Mouse (Mus musculus) limb, embryonic 12.5 days (tissue): ENCODE measurements at regions not wholly inside any gene's neighbourhood (a gene's known extent, or its start where the extent isn't known, plus 50 kb on each side); places are given as distances from the start of the nearest gene placed in this dataset.

ENCODE experiments used
- ATAC-seq: fragments of 200-750 bp; cut with Nextera tagmentation; 2 replicates; pipeline ENCODE4 v1.8.0; 2017; ENCODE audit warnings: low read depth, moderate TSS enrichment; ENCODE audit not compliant: insufficient number of reproducible peaks, insufficient read depth, low FRiP score, low TSS enrichment
- H3K27ac ChIP-seq: fragments of 300-500 bp; sonication (generic); 2 replicates; pipeline ENCODE4 v1.5.1; 2016; ENCODE audit warnings: mild to moderate bottlenecking, moderate library complexity
- H3K27me3 ChIP-seq: fragments of 300-500 bp; sonication (generic); 2 replicates; pipeline ENCODE4 v1.6.1; 2016; ENCODE audit warnings: mild to moderate bottlenecking, moderate library complexity
- H3K36me3 ChIP-seq: fragments of 300-500 bp; sonication (generic); 2 replicates; pipeline ENCODE4 v1.6.1; 2016; ENCODE audit warnings: mild to moderate bottlenecking, moderate library complexity
- H3K4me1 ChIP-seq: fragments of 300-500 bp; sonication (generic); replicated peaks from 2 replicates; pipeline ENCODE4 v1.6.1; 2016
- H3K4me2 ChIP-seq: fragments of 300-500 bp; sonication (generic); 2 replicates; pipeline ENCODE4 v1.6.1; 2016; ENCODE audit warnings: mild to moderate bottlenecking, moderate library complexity
- H3K4me3 ChIP-seq: fragments of 300-500 bp; sonication (generic); replicated peaks from 2 replicates; pipeline ENCODE4 v1.5.1; 2016; ENCODE audit warnings: mild to moderate bottlenecking
- H3K9ac ChIP-seq: fragments of 300-500 bp; sonication (generic); replicated peaks from 2 replicates; pipeline ENCODE4 v1.6.1; 2016; ENCODE audit warnings: mild to moderate bottlenecking, moderate library complexity
- H3K9me3 ChIP-seq: fragments of 300-500 bp; sonication (generic); 2 replicates; pipeline ENCODE4 v1.6.1; 2016; ENCODE audit warnings: mild to moderate bottlenecking, moderate library complexity
- WGBS: fragments of 180-500 bp; shearing (Covaris S2); methylation state at CpG from one replicate; pipeline ENCODE4 v1.1.7; 2016; 5-methylcytosine and 5-hydroxymethylcytosine counted together

DNA sequence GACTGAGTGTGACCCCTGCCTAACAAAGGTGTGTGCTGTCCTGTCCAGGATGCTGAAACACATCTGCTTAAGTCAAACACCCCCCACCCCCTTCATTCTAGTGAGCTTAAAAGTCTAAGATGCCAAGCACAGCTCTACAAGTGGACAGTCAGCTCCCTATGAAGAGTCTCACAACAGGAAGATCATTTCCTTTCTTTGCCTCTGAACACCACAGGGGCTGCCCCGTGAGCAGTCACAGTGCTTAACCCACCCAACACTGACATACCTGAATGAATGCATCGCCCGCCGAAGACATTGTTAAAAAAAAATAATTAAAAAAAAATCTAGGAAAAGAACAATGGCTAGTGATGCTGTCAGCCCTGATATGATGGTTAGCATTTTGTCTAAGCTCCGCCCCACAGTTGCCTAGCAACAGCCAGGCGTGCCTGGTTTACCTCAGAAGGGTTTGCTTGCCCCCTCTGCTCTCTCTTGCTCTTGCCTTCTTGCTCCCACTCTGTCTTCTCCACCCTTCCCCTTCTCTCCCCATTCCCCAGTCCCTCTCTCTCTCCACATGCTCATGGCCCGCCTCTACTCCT, 187.7 kb downstream of the Ly86 start:
- Histone ChIP-seq H3K36me3 (no peaks in the 10 kb centered on the region), H3K9ac (no peak overlapping the region), H3K4me3 (no peak overlapping the region), H3K4me2 (no peak overlapping the region), H3K27me3 (no peaks in the 10 kb centered on the region), H3K9me3 (no peaks in the 10 kb centered on the region), H3K27ac (no peak overlapping the region), H3K4me1 (peaks cover 18% of the 10 kb centered on the region)
- no peak for ATAC-seq
- WGBS: 77% methylated on average over 7 of the region's 7 CpGs

GRCm38 (mm10) chr13:37533851-37534250, 188.8 kb downstream of the Ly86 start:
- Histone ChIP-seq H3K4me3 (no peak overlapping the region), H3K9me3 (no peaks in the 10 kb centered on the region), H3K27ac (no peak overlapping the region), H3K4me1 (peaks cover 8% of the 10 kb centered on the region), H3K27me3 (no peaks in the 10 kb centered on the region), H3K4me2 (no peak overlapping the region), H3K9ac (no peak overlapping the region), H3K36me3 (no peaks in the 10 kb centered on the region)
- ATAC-seq: no peak
- WGBS: 73% methylated on average over 4 of the region's 4 CpGs

GRCm38 (mm10) chr13:37537330-37537729, 192.3 kb downstream of the Ly86 start:
- Histone ChIP-seq H3K4me3 (no peak overlapping the region), H3K27ac (no peak overlapping the region), H3K9me3 (no peaks in the 10 kb centered on the region), H3K27me3 (no peaks in the 10 kb centered on the region), H3K4me2 (no peak overlapping the region), H3K36me3 (no peaks in the 10 kb centered on the region), H3K9ac (no peak overlapping the region), H3K4me1 (peaks cover 13% of the 10 kb centered on the region)
- no peak for ATAC-seq
- 73% methylated on average over 6 of the region's 6 CpGs for WGBS

GRCm38 (mm10) chr13:37537793-37538192, 192.8 kb downstream of the Ly86 start:
- ATAC-seq: no peak
- H3K9me3 ChIP-seq: no peaks in the 10 kb centered on the region
- H3K4me1 ChIP-seq: peaks cover 13% of the 10 kb centered on the region
- H3K27ac ChIP-seq: no peak overlapping the region
- no peak overlapping the region for H3K9ac ChIP-seq
- H3K4me2 ChIP-seq: no peak overlapping the region
- H3K4me3 ChIP-seq: no peak overlapping the region
- 67% methylated on average over 6 of the region's 6 CpGs for WGBS
- H3K36me3 ChIP-seq: no peaks in the 10 kb centered on the region
- H3K27me3 ChIP-seq: no peaks in the 10 kb centered on the region

- H3K27me3 ChIP-seq: no peaks in the 10 kb centered on the region
- H3K9me3 ChIP-seq: no peaks in the 10 kb centered on the region
- H3K4me3 ChIP-seq: no peak overlapping the region
- H3K27ac ChIP-seq: no peak overlapping the region
- peak overlapping the region; percentile 26; the same call in 1 of the 2 replicates for H3K4me2 ChIP-seq
- WGBS: 13% methylated on average over 3 of the region's 5 CpGs
- H3K36me3 ChIP-seq: no peaks in the 10 kb centered on the region
- peaks cover 13% of the 10 kb centered on the region for H3K4me1 ChIP-seq
- ATAC-seq: no peak; the same call in 1 of the 2 replicates
- H3K9ac ChIP-seq: 0 out of 2 replicates have a peak overlapping the region, but pooled peaks have one; percentile 2
Observed at GRCm38 (mm10) chr13:37540980-37541531, 196.0 kb downstream of the Ly86 start.

- H3K4me3 ChIP-seq: no peak overlapping the region
- H3K36me3 ChIP-seq: no peaks in the 10 kb centered on the region
- H3K4me1 ChIP-seq: peaks cover 16% of the 10 kb centered on the region
- H3K27ac ChIP-seq: no peak overlapping the region
- no peak for ATAC-seq
- H3K27me3 ChIP-seq: no peaks in the 10 kb centered on the region
- 6% methylated on average over 6 of the region's 6 CpGs for WGBS
- H3K4me2 ChIP-seq: peak overlapping the region; percentile 26; the same call in 1 of the 2 replicates
- H3K9me3 ChIP-seq: no peaks in the 10 kb centered on the region
- 0 out of 2 replicates have a peak overlapping the region, but pooled peaks have one; percentile 2 for H3K9ac ChIP-seq
Observed at GRCm38 (mm10) chr13:37541674-37542073, 196.7 kb downstream of the Ly86 start.

GRCm38 (mm10) chr13:37542744-37543196, 197.8 kb downstream of the Ly86 start:
- Histone ChIP-seq H3K4me2 (no peak overlapping the region), H3K4me3 (no peak overlapping the region), H3K9me3 (no peaks in the 10 kb centered on the region), H3K36me3 (no peaks in the 10 kb centered on the region), H3K9ac (no peak overlapping the region), H3K27ac (no peak overlapping the region), H3K27me3 (no peaks in the 10 kb centered on the region), H3K4me1 (peaks cover 16% of the 10 kb centered on the region)
- ATAC-seq: no peak
- WGBS: 90% methylated on average over 13 of the region's 13 CpGs

GRCm38 (mm10) chr13:37543788-37544187, 198.8 kb downstream of the Ly86 start:
- Histone ChIP-seq H3K27ac (no peak overlapping the region), H3K4me1 (peaks cover 16% of the 10 kb centered on the region), H3K36me3 (no peaks in the 10 kb centered on the region), H3K9me3 (no peaks in the 10 kb centered on the region), H3K4me2 (no peak overlapping the region), H3K9ac (no peak overlapping the region), H3K27me3 (no peaks in the 10 kb centered on the region), H3K4me3 (no peak overlapping the region)
- WGBS: 71% methylated on average over 3 of the region's 3 CpGs
- no peak for ATAC-seq

DNA sequence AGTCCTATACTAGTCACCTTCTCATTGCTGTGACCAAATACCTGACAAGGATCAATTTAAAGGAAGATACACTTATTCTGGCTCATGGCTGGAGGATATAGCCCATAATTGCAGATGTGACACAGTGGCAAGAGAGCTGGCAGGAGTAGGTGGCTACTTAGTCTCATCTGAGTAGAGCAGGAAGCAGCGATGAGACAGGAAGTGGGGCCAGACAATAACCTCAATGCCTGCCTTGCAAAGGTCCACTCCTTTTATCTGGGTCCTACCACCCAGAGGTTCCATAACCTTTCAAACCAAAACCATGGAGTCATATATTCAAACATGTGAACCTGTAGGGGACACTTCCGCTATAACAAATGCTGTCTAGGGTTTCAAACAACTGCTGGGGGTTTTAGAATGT, 199.7 kb downstream of the Ly86 start:
- H3K9ac ChIP-seq: no peak overlapping the region
- no peaks in the 10 kb centered on the region for H3K27me3 ChIP-seq
- H3K4me3 ChIP-seq: no peak overlapping the region
- no peaks in the 10 kb centered on the region for H3K36me3 ChIP-seq
- peaks cover 16% of the 10 kb centered on the region for H3K4me1 ChIP-seq
- no peak overlapping the region for H3K27ac ChIP-seq
- WGBS: 86% methylated on average over 2 of the region's 2 CpGs
- ATAC-seq: no peak
- H3K4me2 ChIP-seq: no peak overlapping the region
- no peaks in the 10 kb centered on the region for H3K9me3 ChIP-seq

GRCm38 (mm10) chr13:37546556-37546955, 201.5 kb downstream of the Ly86 start:
- no peak for ATAC-seq
- Histone ChIP-seq H3K4me2 (no peak overlapping the region), H3K27ac (no peak overlapping the region), H3K4me3 (no peak overlapping the region), H3K9ac (no peak overlapping the region), H3K4me1 (peaks cover 13% of the 10 kb centered on the region), H3K36me3 (no peaks in the 10 kb centered on the region), H3K9me3 (no peaks in the 10 kb centered on the region), H3K27me3 (no peaks in the 10 kb centered on the region)
- WGBS: 80% methylated on average over 3 of the region's 3 CpGs

DNA sequence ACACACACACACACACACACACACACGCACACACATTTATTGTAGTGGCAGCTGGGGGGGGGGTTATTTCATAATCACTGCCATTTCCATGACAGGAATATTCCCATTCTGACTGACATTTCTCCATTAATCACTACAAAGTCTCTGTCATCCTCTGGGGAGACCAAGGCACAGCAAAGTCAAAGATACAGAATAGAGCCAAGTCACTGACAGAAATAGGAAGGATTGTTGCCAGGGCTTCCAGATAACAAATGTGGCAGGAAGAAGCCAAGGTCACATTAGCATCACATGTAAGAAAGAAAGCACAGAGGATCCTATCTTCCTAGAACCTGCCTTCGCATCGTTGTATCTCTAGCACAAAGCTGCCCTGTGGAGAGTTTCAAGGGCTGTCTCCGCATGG, 205.6 kb downstream of the Ly86 start:
- WGBS: 90% methylated on average over 4 of the region's 4 CpGs
- H3K9me3 ChIP-seq: no peaks in the 10 kb centered on the region

GRCm38 (mm10) chr13:37553392-37553791, 208.4 kb downstream of the Ly86 start:
- 51% methylated on average over 5 of the region's 5 CpGs for WGBS
- Histone ChIP-seq H3K4me2 (no peak overlapping the region), H3K27me3 (no peaks in the 10 kb centered on the region), H3K36me3 (no peaks in the 10 kb centered on the region), H3K4me1 (peaks cover 9% of the 10 kb centered on the region; the same call in 1 of the 2 replicates), H3K4me3 (no peak overlapping the region), H3K9ac (no peak overlapping the region), H3K9me3 (no peaks in the 10 kb centered on the region), H3K27ac (no peak overlapping the region)
- no peak for ATAC-seq

More for the DNA sequence above, 205.6 kb downstream of the Ly86 start:
- H3K27ac ChIP-seq: no peak overlapping the region
- no peak overlapping the region for H3K9ac ChIP-seq
- H3K4me3 ChIP-seq: no peak overlapping the region
- no peaks in the 10 kb centered on the region for H3K27me3 ChIP-seq
- H3K4me1 ChIP-seq: peaks cover 12% of the 10 kb centered on the region; the same call in 1 of the 2 replicates
- no peaks in the 10 kb centered on the region for H3K36me3 ChIP-seq
- H3K4me2 ChIP-seq: no peak overlapping the region
- ATAC-seq: no peak
